ENCODE assay signal across 16 mouse cellular contexts in genomic region chr4:62705749-62706148, GRCm38 (mm10).
A peak's percentile ranks its signal among the peaks of the same experiment; 100 is the strongest.
DNase-seq lines count a peak whose midpoint lies in the region; ATAC-seq and TF ChIP-seq lines count a peak whose summit lies in the region.
"Had no signal": no experiment of that assay in that cellular context is flagged by ENCODE, and none has a peak within 500 bp of the region (broad histone marks: within the 10 kb centered on the region; RNA-seq: fewer than 3 reads in every experiment).

No protein-coding gene starts in this region.

- H3K36me3 ChIP-seq in hindbrain, embryonic 10.5 days: peaks cover 37% of the 10 kb centered on the region
- 0 out of 2 replicates have a peak, but pooled peaks cover 5% of the 10 kb centered on the region for H3K36me3 ChIP-seq in hindbrain, embryonic 11.5 days (ENCODE audit: control insufficient read depth, insufficient read depth, low read length)
- H3K36me3 ChIP-seq in lung, postnatal 0 days (ENCODE audit: insufficient read depth, low read length): peaks cover 8% of the 10 kb centered on the region; the same call in 1 of the 2 replicates
- peaks cover 25% of the 10 kb centered on the region for H3K36me3 ChIP-seq in embryonic facial prominence, embryonic 15.5 days
- H3K36me3 ChIP-seq in stomach, embryonic 16.5 days (ENCODE audit: control insufficient read depth, insufficient read depth, low read length): no peaks in the 10 kb centered on the region; the same call in 1 of the 2 replicates
- H3K36me3 ChIP-seq: G1E had no signal

- peaks cover 17% of the 10 kb centered on the region; the same call in 1 of the 2 replicates for H3K4me1 ChIP-seq in hindbrain, embryonic 10.5 days (replicated peaks)
- no peaks in the 10 kb centered on the region for H3K4me1 ChIP-seq in hindbrain, embryonic 11.5 days (replicated peaks; ENCODE audit: control insufficient read depth, insufficient read depth, low read length)
- 0 out of 2 replicates have a peak, but pooled peaks cover 4% of the 10 kb centered on the region for H3K4me1 ChIP-seq in lung, postnatal 0 days (ENCODE audit: insufficient read depth, low read depth, low read length)
- H3K4me1 ChIP-seq in embryonic facial prominence, embryonic 15.5 days: peaks cover 46% of the 10 kb centered on the region
- peaks cover 30% of the 10 kb centered on the region for H3K4me1 ChIP-seq in stomach, embryonic 16.5 days (ENCODE audit: control insufficient read depth, insufficient read depth, low read length)
- H3K4me1 ChIP-seq: hindbrain, embryonic 15.5 days; liver, embryonic 15.5 days had no signal

- no peak for TF ChIP-seq EP300 in lung, postnatal 0 days (IDR thresholded peaks at IDR 0.05)

- TF ChIP-seq CTCF in lung, postnatal 0 days (IDR thresholded peaks at IDR 0.05): no peak

- peak overlapping the region; percentile 25; the same call in 1 of the 2 replicates for H3K27ac ChIP-seq in hindbrain, embryonic 10.5 days
- no peak overlapping the region for H3K27ac ChIP-seq in hindbrain, embryonic 11.5 days (ENCODE audit: low read depth, low read length)
- no peak overlapping the region for H3K27ac ChIP-seq in lung, postnatal 0 days (ENCODE audit: low read length)
- peak overlapping the region; percentile 18 for H3K27ac ChIP-seq in embryonic facial prominence, embryonic 15.5 days (replicated peaks)
- H3K27ac ChIP-seq in stomach, embryonic 16.5 days (ENCODE audit: low read length): peak overlapping the region; percentile 76
- H3K27ac ChIP-seq: hindbrain, embryonic 15.5 days; layer of hippocampus, adult 2 months; liver, embryonic 15.5 days; macrophage had no signal

- DNase-seq in hindbrain, embryonic 10.5 days (ENCODE audit: low spot score): no peak
- DNase-seq in hindbrain, embryonic 11.5 days (ENCODE audit: low spot score): no peak
- DNase-seq in lung, postnatal 0 days (ENCODE audit: low spot score): no peak
- DNase-seq in lung, postnatal 14 days: no peak
- no peak for DNase-seq in layer of hippocampus, adult 18-20 months (ENCODE audit: low spot score in 2 of 2)
- DNase-seq: adrenal gland, postnatal 25 days; cerebellum, postnatal 36 days had no signal

- no peaks in the 10 kb centered on the region for H3K9me3 ChIP-seq in hindbrain, embryonic 10.5 days
- no peaks in the 10 kb centered on the region for H3K9me3 ChIP-seq in hindbrain, embryonic 11.5 days (ENCODE audit: control insufficient read depth, low read length)
- H3K9me3 ChIP-seq in lung, postnatal 0 days (ENCODE audit: low read length): no peaks in the 10 kb centered on the region
- H3K9me3 ChIP-seq in embryonic facial prominence, embryonic 15.5 days (replicated peaks): no peaks in the 10 kb centered on the region
- H3K9me3 ChIP-seq in stomach, embryonic 16.5 days (replicated peaks; ENCODE audit: control insufficient read depth, low read length): no peaks in the 10 kb centered on the region
- H3K9me3 ChIP-seq: hindbrain, embryonic 15.5 days; liver, embryonic 15.5 days had no signal

- H3K9ac ChIP-seq in hindbrain, embryonic 11.5 days (ENCODE audit: low read depth, low read length): no peak overlapping the region
- H3K9ac ChIP-seq in lung, postnatal 0 days (replicated peaks; ENCODE audit: low read depth): no peak overlapping the region
- no peak overlapping the region for H3K9ac ChIP-seq in embryonic facial prominence, embryonic 15.5 days
- peak overlapping the region; percentile 43 for H3K9ac ChIP-seq in stomach, embryonic 16.5 days (ENCODE audit: low read length)
- H3K9ac ChIP-seq: hindbrain, embryonic 15.5 days; liver, embryonic 15.5 days had no signal

- no peak overlapping the region for H3K4me3 ChIP-seq in hindbrain, embryonic 10.5 days
- H3K4me3 ChIP-seq in hindbrain, embryonic 11.5 days (ENCODE audit: low read depth, low read length): no peak overlapping the region
- H3K4me3 ChIP-seq in lung, postnatal 0 days (ENCODE audit: low read depth, low read length): no peak overlapping the region
- H3K4me3 ChIP-seq in embryonic facial prominence, embryonic 15.5 days (replicated peaks): no peak overlapping the region
- H3K4me3 ChIP-seq in stomach, embryonic 16.5 days (replicated peaks; ENCODE audit: low read length): no peak overlapping the region
- H3K4me3 ChIP-seq: erythroblast, embryonic 14.5 days; hindbrain, embryonic 15.5 days; layer of hippocampus, adult 2 months; liver, embryonic 15.5 days had no signal

- H3K4me2 ChIP-seq in hindbrain, embryonic 11.5 days (replicated peaks; ENCODE audit: low read depth, low read length): no peak overlapping the region
- no peak overlapping the region for H3K4me2 ChIP-seq in lung, postnatal 0 days (replicated peaks; ENCODE audit: low read depth, low read length)
- H3K4me2 ChIP-seq in embryonic facial prominence, embryonic 15.5 days (replicated peaks): no peak overlapping the region
- H3K4me2 ChIP-seq in stomach, embryonic 16.5 days (ENCODE audit: low read depth, low read length): no peak overlapping the region
- H3K4me2 ChIP-seq: hindbrain, embryonic 15.5 days; liver, embryonic 15.5 days had no signal

- ATAC-seq in hindbrain, embryonic 11.5 days (ENCODE audit: low FRiP score): no peak
- peak; percentile 38 for ATAC-seq in lung, postnatal 0 days
- no peak for ATAC-seq in embryonic facial prominence, embryonic 15.5 days (ENCODE audit: insufficient number of reproducible peaks, low FRiP score, low TSS enrichment, low read depth)
- no peak for ATAC-seq in stomach, embryonic 16.5 days (ENCODE audit: insufficient read depth, low FRiP score)
- ATAC-seq in cerebellum, adult (ENCODE audit: insufficient number of reproducible peaks, low FRiP score, low TSS enrichment): no peak

- WGBS in hindbrain, embryonic 10.5 days: 50% methylated on average over 3 of the region's 3 CpGs
- WGBS in hindbrain, embryonic 11.5 days: 52% methylated on average over 3 of the region's 3 CpGs
- 49% methylated on average over 3 of the region's 3 CpGs for WGBS in lung, postnatal 0 days
- 37% methylated on average over 3 of the region's 3 CpGs for WGBS in embryonic facial prominence, embryonic 15.5 days
- WGBS in stomach, embryonic 16.5 days: 42% methylated on average over 3 of the region's 3 CpGs

- no peaks in the 10 kb centered on the region for H3K27me3 ChIP-seq in hindbrain, embryonic 10.5 days (ENCODE audit: insufficient read depth, poor library complexity, severe bottlenecking)
- no peaks in the 10 kb centered on the region for H3K27me3 ChIP-seq in hindbrain, embryonic 11.5 days (ENCODE audit: control insufficient read depth, insufficient read depth, low read length)
- no peaks in the 10 kb centered on the region for H3K27me3 ChIP-seq in lung, postnatal 0 days (replicated peaks; ENCODE audit: insufficient read depth, low read length)
- no peaks in the 10 kb centered on the region for H3K27me3 ChIP-seq in embryonic facial prominence, embryonic 15.5 days
- H3K27me3 ChIP-seq in stomach, embryonic 16.5 days (ENCODE audit: control insufficient read depth, insufficient read depth, low read length): no peaks in the 10 kb centered on the region
- H3K27me3 ChIP-seq: hindbrain, embryonic 15.5 days; liver, embryonic 15.5 days had no signal

Comparison
In these comparisons a context has a peak if more than half of its experiments do, and no peak if none do; other contexts are left out.
1. H3K27ac ChIP-seq: peak in hindbrain, embryonic 10.5 days (single experiment), embryonic facial prominence, embryonic 15.5 days (single experiment) and stomach, embryonic 16.5 days (single experiment); none in hindbrain, embryonic 11.5 days (single experiment) and lung, postnatal 0 days (single experiment).